Mouse (Mus musculus) embryonic fibroblast, embryonic 13.5 days (primary cell): ENCODE results near the gene Car12. TPM values are rescaled to one million over a fixed set of nuclear protein-coding genes. Genes with fewer than 3 reads are reported as not detected.

Source experiments
- H3K27ac ChIP-seq: 2 replicates; pipeline ENCODE4 v1.5.1; 2012; ENCODE audit warnings: low read length, control low read depth, inconsistent platforms; ENCODE audit not compliant: insufficient read depth
- H3K4me1 ChIP-seq: 2 replicates; pipeline ENCODE4 v1.6.1; 2011; ENCODE audit warnings: low read length; ENCODE audit not compliant: control insufficient read depth, insufficient read depth
- H3K4me3 ChIP-seq: 2 replicates; pipeline ENCODE4 v1.5.1; 2011; ENCODE audit warnings: mild to moderate bottlenecking, control low read depth, low read length; ENCODE audit not compliant: insufficient read depth
- CTCF ChIP-seq: IDR thresholded peaks from 2 replicates; pipeline ENCODE4 v1.5.1; 2011; ENCODE audit warnings: mild to moderate bottlenecking, control low read depth, low read length, moderate library complexity, borderline replicate concordance; ENCODE audit not compliant: insufficient read depth
- POLR2A ChIP-seq: IDR thresholded peaks from 2 replicates; pipeline ENCODE4 v1.6.1; 2011; ENCODE audit warnings: low read depth, mild to moderate bottlenecking, control low read depth, low read length, moderate library complexity
- polyA plus RNA-seq: library from polyadenylated mRNA; stranded (reverse); fragments of >200 nt; gene quantifications from 2 replicates; pipeline ENCODE4 v1.2.4, GENCODE M21; 2011; ENCODE audit warnings: low read depth; ENCODE audit not compliant: missing spikeins, insufficient read length

Gene Car12
- polyA plus RNA-seq, 1 experiment: 5.3 TPM

DNA sequence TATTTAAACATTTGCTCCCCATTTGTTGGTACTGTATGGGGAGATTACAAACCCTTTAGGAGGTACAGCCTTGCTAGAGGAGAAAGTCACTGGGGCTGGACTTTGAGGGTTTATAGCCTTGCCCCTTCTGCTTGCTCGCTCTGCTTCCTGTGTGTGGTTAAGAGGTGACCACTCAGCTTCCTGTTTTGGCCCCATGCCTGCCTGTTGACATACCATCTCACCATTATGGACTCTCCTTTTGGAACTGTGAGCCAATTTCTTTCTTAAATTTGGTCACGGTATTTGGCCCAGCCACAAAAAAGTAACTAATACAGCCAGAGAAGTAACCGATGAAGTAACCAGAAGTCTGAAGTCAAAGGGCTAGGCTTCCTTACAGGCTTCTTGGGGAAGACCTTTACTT lies 30.7 kb upstream of the Car12 start:
- Histone ChIP-seq H3K27ac (no peak overlapping the region), H3K4me3 (no peak overlapping the region), H3K4me1 (no peaks in the 10 kb centered on the region)
- TF ChIP-seq POLR2A (no peak), CTCF (no peak)

DNA sequence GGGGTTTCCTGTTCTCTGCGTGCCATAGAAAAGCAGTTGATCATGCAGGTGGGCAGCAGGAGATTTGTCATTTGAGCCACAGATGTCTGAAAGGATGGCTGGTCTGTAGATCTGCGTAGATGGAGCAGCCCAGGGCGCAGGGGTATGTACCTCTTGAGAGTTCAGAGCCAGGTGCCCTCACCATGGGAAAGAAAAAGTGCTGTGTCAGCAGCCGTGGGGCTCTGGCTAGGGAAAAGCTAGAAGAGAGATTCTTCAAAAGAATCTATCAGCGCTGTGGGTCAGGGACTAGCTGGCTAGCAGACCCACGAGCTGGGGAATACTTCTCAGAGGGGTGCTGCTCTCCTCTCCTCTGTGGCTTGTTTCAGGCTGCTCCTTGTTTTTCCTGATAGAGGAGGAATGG lies 27.8 kb upstream of the Car12 start:
- Histone ChIP-seq H3K27ac (no peak overlapping the region), H3K4me3 (no peak overlapping the region), H3K4me1 (no peaks in the 10 kb centered on the region)
- TF ChIP-seq CTCF: no peak
- TF ChIP-seq POLR2A: no peak

DNA sequence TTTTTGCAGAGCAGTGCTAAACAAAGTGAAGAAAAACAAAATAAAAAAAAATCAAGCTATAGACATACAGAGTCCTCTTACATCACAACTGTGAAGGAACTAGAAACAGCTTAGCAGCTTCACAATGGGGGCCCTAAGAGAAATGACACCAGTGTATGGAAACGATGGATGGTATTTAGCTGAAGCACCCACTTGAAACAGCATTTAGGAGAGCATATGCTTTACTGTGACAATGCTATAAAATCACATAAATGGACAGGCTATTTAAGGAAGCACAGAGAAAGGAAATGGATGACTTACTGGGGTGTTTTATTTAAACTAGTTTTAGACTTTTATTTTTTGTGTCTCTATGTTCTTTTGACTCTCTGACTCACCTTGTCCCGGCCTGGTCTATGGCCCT lies 25.8 kb upstream of the Car12 start:
- H3K4me3 ChIP-seq: no peak overlapping the region
- H3K4me1 ChIP-seq: no peaks in the 10 kb centered on the region
- H3K27ac ChIP-seq: no peak overlapping the region
- TF ChIP-seq CTCF (no peak), POLR2A (no peak)

DNA sequence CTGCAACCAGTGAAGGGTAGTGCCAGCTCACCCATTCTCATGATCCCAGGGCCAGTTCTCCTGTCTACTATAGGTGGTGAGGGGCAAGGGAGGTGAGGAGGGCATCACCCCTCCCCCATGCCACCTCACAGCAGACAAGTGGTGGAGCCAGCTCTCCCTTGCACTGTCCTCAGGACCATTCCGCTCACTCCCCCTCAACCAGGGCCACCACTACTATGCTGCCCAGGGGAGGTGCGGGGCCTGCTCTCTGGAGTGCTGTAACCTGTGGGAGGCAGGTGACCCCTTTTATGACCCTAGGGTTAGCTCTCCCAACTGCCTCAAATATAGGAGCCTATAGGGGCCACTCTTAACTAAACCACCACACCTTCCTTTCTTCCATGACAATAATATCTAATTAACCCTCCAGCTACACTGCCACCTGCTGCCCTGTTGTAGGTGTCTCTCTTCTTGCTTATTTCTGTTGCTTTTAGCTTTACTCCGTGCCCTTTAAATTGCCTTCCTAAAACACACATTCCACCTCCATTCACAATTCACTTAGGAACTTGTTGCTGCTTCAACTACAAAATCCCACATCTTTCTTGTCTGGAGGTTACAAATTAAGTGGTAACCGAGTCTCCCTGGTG lies 21.7 kb upstream of the Car12 start:
- H3K4me3 ChIP-seq: no peak overlapping the region
- no peak for TF ChIP-seq POLR2A
- no peak for TF ChIP-seq CTCF
- no peaks in the 10 kb centered on the region for H3K4me1 ChIP-seq
- H3K27ac ChIP-seq: no peak overlapping the region

DNA sequence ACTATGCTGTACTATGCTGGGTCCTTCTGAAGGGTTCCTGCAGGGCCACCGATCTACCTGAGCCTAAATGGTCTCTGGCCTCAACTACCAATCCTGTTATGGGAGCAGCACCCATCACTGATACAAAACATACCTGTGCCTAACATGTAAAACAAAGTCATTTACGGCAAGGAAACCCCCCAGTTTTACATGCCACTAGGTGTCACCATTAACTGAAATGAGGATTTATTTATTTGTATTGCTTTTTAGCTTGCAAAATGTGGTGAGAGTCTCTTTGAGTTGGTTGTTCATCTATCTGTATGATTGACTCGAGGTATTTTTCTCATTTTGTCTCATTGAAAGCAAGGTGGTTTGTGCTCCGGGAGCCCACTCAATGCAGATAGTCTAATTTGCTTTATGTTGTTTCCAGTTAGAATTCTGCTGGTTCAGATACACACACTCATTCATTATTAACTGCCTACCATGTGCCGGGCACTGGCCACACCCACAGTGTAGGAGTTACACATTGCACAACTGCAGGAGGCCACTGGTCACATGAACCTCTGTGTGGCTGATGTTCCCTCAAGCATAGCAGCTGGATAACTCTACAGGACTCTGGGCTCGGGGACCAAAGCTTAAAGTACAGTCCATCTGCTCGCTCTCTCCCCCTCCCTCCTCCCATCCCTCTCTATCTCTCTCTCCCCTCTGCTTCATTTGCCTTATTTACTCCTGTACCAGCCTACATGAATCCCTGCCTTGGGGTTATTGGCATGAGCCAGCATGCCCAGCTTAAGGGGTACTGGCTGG lies 15.9 kb upstream of the Car12 start:
- TF ChIP-seq CTCF: no peak
- TF ChIP-seq POLR2A: no peak
- Histone ChIP-seq H3K4me1 (no peaks in the 10 kb centered on the region), H3K4me3 (no peak overlapping the region), H3K27ac (no peak overlapping the region)

DNA sequence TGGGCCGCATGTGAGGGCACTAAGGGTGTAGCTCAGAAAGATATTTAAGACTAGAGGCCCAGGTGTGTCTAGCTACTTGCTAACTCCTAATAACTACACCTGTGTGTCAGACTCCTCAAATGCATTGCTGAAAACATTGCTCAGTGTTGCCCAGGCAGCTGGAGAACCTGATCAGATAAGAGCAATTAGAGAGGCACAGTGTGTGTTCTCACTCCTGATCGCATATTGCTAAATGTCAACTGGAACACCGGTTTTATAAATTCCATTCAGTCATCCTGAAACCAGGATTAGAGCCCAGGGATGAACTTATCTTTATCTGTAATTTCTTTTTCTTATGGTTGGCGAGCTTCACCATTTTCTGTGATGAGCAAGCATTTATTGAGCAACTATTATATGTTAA lies 13.7 kb upstream of the Car12 start:
- Histone ChIP-seq H3K4me1 (no peaks in the 10 kb centered on the region), H3K27ac (no peak overlapping the region)
- no peak for TF ChIP-seq CTCF
- TF ChIP-seq POLR2A: no peak

DNA sequence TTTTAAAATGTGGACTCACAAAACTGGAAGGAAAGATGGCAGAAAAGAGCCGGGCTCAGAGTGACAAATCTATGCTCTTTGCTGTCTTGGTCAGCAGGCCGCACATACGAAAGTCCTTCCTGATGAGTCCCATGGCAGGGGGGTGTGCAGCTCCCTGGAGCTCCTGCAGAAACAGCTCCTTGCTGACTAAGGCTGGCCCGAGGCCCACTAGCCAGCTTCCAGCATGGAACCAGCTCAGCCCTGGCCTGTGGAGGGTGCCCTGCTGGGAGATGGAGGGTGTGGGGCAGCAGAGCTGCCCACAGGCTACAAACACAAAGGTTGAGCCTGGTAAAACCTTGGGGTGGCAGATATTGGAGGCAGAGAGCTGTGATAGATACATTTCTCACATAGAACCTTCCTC lies 10.5 kb upstream of the Car12 start:
- Histone ChIP-seq H3K4me3 (no peak overlapping the region), H3K4me1 (peaks cover 2% of the 10 kb centered on the region; the same call in 1 of the 2 replicates), H3K27ac (no peak overlapping the region)
- TF ChIP-seq POLR2A: no peak

More for the DNA sequence above, 13.7 kb upstream of the Car12 start:
- no peak overlapping the region for H3K4me3 ChIP-seq

DNA sequence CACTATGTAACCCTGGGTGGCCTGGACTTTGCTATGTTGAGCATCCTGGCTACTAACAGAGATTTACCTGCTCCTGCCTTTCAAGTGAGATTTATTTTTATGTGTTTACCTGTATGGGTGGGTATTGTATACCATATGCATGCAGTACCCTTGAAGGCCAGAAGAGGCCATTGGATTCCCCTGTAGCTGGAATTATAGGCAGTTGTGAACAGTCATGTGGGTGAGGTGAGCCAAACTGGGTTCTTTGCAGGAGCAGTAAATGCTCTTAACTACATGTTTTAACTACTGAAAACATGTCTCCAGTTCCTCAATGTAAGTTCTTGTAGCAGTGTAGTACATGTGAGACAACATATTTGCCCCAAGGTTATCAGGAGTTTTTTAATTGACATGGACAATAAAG lies 8.1 kb upstream of the Car12 start:
- Histone ChIP-seq H3K27ac (no peak overlapping the region), H3K4me3 (no peak overlapping the region), H3K4me1 (peaks cover 9% of the 10 kb centered on the region)
- TF ChIP-seq CTCF (no peak), POLR2A (no peak)

DNA sequence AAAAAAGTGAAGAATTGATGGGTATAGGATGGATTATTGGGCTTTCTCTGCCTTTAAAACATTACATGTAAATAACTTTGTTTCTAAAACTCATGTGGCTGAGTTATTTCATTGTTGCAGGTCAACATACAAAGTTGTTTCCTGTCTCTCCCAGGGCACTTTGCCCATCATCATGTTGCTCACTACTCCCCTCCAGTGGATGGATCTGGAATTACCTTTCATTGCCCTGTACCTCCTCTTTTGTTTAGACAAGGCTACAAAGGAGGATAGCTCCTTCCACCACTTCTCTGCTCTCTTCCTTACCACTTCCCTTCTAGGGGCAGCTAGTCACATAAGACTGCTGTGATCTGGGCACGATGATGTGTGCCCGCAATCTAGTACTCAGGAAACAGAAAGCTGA lies 7.7 kb upstream of the Car12 start:
- peaks cover 9% of the 10 kb centered on the region for H3K4me1 ChIP-seq
- TF ChIP-seq POLR2A: no peak
- no peak; the same call in 1 of the 2 replicates for TF ChIP-seq CTCF
- no peak overlapping the region for H3K27ac ChIP-seq
- no peak overlapping the region for H3K4me3 ChIP-seq

DNA sequence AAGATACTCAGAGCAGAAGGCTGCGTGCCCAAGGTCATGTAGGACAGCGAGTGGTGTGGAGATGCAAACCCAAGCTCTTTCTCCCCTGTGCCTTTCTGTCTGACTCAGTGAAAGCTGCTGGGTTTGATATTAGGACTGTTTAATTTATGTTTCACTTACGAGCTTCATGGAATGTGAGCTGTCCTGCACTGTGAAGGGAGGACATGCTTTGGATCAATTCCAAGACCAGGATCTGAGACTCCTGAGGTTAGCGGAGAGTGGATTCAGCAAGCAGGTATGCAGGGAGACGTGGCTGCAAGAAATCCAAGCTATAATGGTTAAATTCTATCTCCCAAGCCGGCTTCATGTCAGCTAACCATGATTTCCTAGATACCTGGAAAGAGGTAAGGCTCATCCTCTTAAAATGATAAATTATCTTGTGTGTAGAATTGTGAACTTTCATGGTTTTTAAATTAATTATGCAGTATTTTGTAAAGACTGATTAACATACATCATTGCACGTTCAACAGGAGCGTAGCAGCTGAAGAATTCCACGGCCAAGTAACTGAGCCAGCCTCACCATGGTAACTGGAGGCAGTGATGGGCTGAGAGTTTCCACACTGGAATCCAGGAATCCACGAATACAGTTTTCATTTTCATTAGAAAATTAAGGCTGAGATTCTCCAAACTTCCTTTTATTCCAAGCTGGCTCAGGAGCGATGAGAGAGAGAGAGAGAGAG lies 5.3 kb upstream of the Car12 start:
- Histone ChIP-seq H3K4me3 (no peak overlapping the region), H3K4me1 (peaks cover 9% of the 10 kb centered on the region), H3K27ac (no peak overlapping the region)
- TF ChIP-seq CTCF: no peak
- TF ChIP-seq POLR2A: no peak
